Mouse (Mus musculus): Measurements from ENCODE around the gene Gm11361.

The Gm11361 gene

DNA sequence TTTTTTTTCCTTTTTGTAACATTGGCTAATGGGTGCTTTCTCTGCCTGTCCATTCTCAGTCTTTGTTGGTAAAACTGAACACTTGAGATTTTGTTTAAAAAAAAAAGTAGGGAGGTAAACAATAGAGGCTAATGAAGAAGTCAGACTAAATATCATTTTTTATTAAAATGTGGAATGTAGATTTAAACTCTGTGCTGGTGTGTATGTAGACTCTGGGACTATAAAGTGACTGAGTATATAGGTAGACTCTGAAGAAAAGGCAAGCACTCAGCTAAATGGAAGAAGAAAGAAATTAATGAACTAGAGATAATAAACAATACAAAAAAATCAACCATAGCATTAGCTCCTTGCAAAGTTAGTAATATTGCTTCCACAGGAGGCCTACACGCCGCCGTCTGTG, at the start of gene Gm11361:
TSS of gene Gm11361 (plus strand) at position 301 of the 400 bp plus-strand sequence.
- DNase-seq (ENCODE audit: low spot score), result no peak

DNA sequence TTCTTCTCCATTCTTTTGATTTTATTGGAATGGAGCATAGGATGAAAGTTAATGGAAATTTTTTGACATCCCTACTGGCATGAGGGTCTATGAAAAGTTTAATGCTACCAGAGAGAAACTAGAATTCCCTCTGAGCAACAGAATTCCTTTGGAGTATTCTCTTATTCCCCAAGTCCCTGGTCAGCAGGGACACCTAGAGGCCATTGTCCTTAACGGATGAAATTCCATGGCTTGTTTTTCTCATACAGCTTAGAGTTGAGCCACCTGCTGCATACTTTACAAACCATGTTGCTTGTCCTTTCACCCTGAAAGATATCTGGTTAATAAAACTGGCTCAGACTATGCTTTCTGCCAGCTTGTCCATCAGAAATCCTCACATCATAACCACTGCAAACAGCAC, 7.1 kb downstream of the Gm11361 start:
- no peak for DNase-seq (ENCODE audit: low spot score)

DNA sequence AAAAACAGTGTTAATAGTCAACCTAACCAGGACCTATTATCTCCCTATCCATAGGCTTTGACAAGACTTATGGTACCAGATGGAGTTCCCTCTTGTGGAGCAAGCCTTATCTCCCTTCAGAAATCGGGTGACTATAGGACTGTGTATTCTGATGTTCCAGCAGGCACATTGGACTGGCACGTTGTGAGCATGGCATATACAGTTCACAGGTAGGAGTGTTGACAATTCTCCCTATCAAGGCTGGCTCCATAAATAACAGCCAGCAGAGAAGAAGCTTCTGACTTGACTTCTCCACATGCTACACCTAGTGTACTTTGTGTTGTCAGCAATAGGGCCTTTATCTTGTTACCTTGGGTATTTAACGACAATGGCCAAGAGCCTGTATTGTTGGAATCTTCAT, 30.0 kb downstream of the Gm11361 start:
- no peak for DNase-seq (ENCODE audit: low spot score)

DNA sequence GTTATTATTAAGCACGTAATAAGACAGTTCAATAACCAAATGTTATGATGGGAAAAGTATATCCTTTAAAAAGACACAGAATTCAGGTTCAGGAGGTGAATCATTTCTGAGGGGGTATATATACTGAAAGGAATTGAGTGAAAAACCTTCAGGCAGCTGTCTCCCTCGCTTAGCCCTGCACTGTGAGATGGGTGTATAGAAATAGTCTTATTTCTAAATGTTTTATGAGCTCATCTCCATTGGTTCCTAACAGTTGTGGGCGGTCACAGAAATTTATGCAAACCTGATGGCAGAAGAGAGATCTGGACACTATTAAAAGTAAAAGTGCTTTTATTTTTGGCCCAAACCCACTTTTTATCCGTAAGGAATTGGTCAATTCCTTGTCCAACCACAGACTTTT, 36.9 kb downstream of the Gm11361 start:
- no peak for DNase-seq (ENCODE audit: low spot score)

DNA sequence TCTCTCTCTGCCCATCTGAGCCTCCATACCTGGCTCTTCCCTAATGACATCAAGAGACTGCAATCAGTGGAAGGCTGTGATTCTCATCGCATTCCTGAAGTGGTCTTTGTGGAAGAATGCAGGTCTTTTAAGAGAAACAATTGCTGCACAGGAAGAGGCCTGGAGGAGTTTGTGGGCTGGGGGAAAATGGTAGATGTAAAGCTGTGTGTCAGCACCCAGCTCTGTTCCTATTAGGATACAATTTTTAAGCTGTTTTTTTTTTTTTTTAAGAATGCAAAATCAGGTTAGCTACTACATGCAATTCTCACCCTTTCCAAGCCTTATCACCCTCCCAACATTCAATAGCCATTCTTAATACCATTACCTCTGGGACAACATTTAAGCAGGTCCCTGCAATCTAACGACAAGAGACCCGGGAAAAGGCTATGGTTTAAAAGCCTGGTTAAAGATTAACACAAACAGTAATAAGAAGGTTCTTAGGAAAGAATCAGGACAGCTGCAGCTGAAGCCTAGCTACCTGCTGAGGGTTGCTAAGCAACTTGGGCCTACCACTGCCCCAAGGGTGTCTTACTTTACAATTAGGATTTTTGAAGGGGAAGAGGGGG, 37.5 kb downstream of the Gm11361 start:
- DNase-seq (ENCODE audit: low spot score), result no peak

DNA sequence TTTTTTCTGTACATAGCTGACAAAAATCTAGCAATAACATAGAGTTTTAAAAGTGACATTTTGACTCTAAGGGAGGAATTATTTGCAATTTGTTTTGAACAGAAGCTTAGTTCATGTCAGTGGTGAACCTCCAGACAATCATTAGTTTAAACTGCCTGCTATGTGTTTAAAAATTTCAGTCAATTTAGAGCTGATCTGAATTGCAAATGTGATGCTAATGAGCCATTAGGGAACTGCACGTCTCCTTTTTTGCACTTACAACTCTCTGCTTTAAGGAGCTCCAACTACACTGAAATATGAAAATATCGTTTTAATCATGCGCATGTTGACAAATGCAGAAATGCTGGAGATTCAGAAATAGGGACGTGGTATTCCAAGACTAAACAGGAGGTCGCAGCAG, 38.2 kb downstream of the Gm11361 start:
- no peak for DNase-seq (ENCODE audit: low spot score)

DNA sequence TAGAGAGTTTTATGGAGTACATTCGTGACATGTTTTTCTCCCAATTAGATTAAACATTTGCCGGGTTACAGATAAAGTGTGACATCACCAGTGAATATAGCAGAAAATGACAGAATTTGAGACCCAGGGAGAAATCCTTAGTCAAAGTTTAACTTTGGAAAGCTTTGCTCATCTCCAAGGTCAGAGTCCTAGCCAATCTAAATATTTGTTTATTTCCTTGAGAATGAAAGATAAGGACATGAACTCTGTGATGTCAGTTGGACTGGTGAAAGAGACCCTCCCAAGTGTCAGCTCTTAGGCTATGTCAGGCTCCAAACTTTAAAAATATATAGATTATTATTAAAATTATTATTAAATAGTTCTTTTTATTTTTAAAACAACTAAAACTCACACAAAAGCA, 39.8 kb downstream of the Gm11361 start:
- no peak for DNase-seq (ENCODE audit: low spot score)

DNA sequence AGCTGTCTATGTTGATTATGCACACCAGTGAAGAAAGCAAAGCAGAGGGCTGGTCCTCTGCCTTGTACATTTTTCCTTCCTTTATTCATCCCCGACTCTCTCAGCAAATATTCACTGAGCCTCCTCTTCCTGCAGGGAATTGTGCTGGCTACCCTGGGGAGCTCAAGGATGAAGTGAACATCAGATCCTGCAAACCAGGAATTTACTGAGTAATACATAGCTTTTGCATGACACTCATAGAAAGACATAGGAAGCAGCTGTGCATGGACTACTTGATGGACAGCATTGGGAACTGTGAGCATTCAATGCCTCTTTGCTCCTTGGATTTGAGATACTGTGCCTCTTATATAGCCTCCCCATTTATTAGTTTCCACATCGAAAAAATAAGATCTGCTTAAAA, 40.2 kb downstream of the Gm11361 start:
- no peak for DNase-seq (ENCODE audit: low spot score)
